Mouse (Mus musculus): ENCODE data around the gene Camta2.

DNA sequence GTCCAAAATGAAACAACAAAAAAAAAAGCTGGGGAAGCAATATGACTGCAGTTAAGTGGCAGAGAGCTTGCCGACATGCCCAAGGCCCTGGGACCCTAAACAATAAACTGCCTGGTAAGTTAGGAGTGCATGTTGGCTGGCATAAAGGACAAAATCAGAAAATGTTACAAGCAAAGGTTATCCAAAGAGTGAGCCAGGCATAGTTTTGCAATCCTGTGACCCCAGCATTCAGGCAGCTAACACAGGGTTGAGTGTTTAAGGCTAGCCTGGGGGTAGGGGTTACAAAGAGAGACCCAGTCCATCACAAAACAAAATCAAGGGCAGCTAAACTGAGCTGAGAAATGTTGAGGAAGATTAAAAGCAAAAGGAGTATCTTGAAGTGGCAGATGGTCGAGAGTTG is 11.1 kb upstream of the Camta2 start:
- TF ChIP-seq EP300 (IDR thresholded peaks at IDR 0.05; ENCODE audit: low read depth) (no peak), CTCF (IDR thresholded peaks at IDR 0.05; ENCODE audit: low read depth) (no peak)
